Mouse (Mus musculus): ENCODE data around the gene Kcna4. TPM values are rescaled to one million over a fixed set of nuclear protein-coding genes. Genes with fewer than 3 reads are reported as not detected.

Gene Kcna4
- total RNA-seq (2021) = 1 to 10 TPM; 3.4 to 9.0 TPM

DNA sequence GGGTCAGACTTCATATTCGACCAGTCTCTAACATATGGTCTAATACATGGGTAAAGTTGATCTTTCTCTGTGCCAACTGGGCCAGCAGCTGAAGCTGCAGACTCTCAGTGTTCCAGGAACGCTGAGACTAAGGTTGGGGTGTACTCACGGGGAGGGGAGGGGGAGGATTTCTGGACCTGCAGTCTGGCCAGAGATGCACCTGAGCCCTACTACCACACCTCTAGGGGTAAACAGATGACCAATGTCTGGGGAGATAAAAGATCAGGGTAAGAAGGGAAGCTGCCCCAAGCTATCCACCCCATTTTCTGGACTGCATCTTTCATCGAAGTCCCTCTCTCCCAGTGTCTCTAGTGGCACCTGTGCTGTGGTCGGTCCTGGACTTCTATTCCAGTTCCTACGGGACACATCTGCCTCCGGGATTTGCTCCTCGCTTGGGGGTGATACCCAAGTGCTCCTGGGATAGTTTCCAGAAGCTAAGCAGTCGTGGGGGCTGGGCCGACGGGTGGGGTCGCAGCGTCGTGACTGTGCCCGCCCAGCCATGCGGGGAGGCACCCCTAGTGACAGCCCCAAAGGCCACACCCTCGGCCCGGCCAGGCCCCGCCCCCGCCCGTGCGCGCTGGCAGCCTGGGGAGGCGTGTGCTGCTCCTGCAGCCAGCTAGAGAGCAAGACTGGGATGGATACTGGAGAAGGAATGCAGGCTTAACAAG, at the start of gene Kcna4:
TSS of gene Kcna4 (plus strand) at position 650 of the 707 bp plus-strand sequence.
- peak; percentile 69 to 76 for DNase-seq
- intact Hi-C loops (cut with DNase I) = no loop called here

DNA sequence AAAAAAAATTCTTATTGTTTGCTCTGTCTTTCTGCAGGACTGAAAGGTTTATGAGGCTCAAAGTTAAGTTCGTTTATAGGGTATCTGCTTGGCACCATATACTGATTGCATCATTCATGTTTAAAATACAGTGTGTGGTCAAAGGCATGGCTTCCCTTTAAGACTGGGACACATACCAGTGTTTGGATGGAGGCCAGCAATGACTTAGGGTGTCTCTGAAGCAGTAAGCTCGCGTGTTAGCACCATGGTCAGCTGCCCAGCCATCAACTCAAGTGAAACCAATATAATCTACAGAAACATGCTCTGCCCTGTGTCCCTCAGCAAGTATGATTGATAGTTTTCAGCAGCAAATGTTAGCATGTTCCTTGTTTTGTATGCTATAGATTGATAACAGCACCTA, 32.3 kb upstream of the Kcna4 start:
- intact Hi-C loops (cut with DNase I) = no loop called here
- DNase-seq = peak; percentile 2 to 6

DNA sequence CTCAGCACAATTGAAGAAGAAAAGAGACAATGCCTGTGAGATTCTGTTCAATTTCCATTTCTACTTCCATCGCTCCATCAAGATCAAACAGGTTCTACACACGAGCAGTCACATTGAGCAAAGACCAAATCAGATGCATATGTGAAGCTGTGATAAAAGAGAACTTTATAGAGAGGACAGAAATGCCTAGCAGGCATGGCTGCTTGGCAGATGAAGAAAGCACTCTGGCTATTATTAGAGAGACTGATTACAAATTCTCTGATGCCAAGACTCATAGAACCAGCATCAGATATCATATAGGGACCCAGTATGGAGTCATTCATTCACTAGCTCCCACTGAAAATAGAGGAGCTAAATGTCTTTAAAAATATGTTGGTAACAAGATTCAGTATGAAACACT, 24.2 kb upstream of the Kcna4 start:
- intact Hi-C loops (cut with DNase I) = no loop called here
- no peak for DNase-seq

DNA sequence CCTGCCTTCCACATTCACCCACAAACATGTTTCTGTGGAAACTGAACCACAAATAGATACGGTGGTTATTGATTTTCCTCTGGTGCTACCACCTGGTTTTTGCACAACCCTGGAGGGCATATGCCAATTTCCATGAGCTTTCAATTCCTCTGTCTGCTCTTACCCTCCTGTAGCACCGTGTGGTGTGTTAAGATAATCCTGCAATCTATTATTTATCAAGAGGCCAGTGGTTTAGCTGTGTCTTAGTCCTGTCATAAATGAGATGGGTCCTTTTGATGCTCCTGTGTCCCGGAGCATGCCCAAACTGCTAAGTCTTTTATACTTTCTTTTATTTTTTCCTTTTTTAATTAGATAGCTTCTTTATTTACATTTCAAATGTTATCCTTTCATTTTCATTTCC, 20.4 kb upstream of the Kcna4 start:
- intact Hi-C loops (cut with DNase I) = no loop called here
- no peak for DNase-seq

DNA sequence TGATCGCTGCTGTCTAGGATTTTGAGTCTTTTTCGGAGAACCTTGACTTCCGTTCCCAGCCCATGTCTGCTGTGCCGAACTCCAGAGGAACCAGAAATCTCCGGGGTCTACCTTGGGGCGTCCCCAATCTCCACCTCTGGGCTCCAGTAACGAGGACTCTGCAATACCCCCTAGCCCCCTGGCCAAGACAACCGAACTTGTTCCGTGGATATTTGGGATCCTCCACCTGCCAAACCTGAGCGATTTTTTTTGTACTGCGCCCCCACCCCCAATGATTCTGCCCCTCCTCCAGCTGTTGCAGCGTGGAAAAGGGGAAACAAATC, 219 bp downstream of the Kcna4 start:
- DNase-seq = no peak
- intact Hi-C loops (cut with DNase I) = no loop called here

DNA sequence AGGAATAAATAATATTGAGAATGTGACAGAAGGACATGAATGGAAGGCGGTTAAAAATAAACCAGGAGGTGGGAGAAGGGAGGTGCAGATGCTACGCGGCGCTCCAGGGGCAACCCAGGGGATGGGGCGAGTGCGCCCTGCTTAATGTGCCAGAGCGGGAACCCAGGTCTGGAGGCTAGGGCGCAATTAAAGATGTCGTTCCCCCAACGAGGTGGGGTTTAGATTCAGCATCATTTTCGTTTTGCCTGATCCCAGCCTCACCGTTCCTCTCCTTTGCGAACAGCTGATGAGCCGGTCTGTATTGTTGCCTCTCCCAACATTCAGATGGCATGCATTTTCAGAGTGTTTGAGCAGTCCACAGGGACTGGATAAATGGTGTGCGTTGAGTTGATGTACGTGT, 703 bp downstream of the Kcna4 start:
- peak; percentile 23 to 25 for DNase-seq
- intact Hi-C loops (cut with DNase I) = no loop called here

DNA sequence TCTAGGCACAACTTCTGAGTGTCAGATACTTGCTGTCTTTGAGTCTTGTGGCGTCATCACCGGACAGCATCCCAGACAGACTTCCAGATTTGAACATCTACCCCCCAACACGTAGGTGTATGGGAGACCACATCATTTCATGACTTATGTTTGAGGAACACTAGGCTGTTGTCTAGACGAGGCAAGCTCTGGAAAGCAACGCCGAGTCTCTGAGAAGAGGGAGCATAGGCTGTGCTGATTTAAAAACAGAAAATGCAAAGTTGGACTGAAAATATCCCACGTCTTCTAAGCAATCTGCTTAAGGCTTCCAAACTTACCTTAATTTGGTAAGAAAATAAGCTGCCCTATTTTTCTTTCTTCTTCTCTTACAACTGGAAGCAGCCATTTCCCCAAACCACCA, 4.1 kb downstream of the Kcna4 start:
- intact Hi-C loops (cut with DNase I) = no loop called here
- no peak for DNase-seq

DNA sequence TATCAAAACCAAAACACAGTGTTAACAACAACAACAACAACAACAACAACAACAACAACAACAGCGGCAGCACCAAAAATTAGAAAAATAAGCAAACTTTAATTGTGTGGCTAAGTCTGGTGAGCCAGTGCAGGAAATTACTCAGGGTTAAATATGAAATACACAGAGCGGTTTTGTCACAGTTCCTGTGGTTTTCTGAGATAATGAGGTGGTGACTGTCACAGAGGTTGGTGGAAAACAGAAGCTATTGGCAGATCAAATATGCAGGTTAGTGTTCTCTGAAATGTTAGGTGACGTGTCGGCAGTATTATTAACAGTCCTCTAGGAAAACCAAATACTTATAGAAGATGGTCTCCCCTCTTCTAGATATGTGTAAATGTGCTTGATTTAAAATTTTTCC, 11.4 kb downstream of the Kcna4 start:
- intact Hi-C loops (cut with DNase I) = no loop called here
- DNase-seq = no peak

DNA sequence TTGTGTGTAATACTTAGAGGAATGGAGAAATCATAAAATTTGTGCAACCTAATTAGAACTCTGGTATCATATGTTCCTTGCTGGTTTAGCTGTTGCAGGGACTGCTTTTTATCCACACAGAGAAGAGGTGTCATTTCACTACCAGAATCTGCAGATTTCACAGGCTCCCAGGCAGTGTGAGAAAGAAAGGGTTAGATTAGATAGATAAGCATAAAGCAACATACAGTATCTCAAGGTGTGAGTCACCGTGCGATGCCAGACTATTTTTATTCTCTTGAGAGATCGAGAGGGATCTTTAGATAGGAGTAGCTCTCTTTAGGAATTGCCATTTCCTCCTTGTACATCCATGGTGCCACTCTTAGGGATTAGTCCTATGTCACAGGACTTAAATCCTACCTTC, 14.3 kb downstream of the Kcna4 start:
- no peak for DNase-seq
- intact Hi-C loops (cut with DNase I) = no loop called here

DNA sequence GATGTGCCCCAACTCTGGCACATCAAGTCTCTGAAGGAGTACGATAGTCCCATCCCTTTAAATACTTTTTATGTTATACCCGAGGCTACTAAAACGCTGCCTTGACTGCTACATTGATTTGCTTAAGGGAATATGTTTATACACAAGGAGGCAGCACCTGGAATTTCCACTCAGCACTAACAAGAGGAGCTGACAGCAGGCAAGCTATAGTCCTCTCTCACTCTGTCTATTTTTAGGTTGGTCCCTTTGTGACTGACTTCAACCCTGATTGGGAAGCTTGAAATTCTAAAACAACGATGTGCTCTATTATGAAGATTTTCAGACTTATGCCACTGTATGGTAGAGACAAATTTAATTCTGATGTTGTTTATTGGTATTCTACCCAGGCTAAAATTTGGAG, 15.6 kb downstream of the Kcna4 start:
- intact Hi-C loops (cut with DNase I) = no loop called here
- peak in 1 of 2 experiments; percentile 26 for DNase-seq

DNA sequence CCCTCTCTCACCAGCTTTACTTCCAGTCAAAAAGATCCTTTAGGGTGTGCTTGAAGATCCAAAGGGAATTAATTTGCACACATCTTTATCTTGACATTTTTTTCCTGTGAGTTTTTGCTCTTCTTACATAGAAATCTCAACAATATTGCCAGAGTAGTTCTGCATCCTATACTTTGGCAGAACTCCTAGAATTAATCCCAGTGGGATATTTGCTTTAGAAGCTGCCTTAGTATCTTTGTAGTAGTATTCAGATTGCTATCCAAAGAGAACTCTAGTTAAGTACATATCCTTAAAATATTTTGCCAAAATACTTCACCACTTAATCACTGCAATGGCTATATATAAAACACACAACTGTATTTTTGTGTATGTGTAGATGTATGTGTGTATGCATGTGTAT, 28.2 kb downstream of the Kcna4 start:
- no peak for DNase-seq
- intact Hi-C loops (cut with DNase I) = no loop called here

DNA sequence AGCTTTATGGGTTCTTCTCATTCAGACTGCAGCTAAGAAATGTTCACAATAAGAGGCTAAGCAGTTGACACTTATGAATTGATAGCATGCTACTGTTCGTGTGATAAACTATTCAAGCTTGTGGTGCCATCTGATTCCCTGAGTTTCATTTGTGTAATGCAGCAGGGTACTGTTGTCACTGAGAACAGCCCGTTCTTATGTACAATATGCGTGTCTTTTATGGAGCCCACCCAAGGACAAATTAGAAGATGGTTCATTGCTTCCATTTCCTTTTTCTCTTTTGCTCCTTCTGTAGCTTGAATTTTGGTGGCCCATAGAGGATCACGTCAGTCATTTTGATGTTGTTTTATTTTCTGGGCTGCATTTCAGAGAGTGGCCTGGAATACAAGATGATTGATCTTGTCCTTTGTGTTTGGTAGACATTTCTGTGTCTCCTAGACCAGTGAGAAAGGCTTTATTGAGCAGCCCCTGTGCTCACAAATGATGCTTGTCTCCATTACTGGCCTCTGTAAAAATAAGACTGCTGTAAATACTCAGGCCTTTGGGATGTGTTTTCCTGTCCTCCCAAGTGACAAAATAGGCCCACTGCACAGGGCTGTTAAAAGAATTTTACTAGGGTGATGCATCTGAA, 31.3 kb downstream of the Kcna4 start:
- DNase-seq = no peak
- intact Hi-C loops (cut with DNase I) = no loop called here

DNA sequence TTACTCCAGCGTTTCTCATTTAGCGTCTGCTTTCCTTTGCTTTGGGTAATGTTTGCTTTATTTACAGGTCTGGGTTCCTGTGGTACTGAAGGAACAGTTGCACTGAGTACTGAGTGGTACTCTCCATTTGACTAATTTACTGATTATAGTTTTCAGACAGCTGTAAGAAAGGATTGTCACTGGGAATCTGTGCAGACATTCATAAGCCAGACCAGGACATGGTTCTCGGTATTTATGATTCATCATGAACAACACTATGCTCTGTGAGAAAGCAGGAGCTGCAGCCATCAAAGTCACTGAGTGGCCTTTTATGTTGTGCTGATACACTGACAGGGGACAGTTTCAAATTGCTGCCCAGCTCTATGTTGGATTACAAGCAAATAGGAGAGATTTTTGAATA, 33.7 kb downstream of the Kcna4 start:
- no peak for DNase-seq
- intact Hi-C loops (cut with DNase I) = no loop called here

DNA sequence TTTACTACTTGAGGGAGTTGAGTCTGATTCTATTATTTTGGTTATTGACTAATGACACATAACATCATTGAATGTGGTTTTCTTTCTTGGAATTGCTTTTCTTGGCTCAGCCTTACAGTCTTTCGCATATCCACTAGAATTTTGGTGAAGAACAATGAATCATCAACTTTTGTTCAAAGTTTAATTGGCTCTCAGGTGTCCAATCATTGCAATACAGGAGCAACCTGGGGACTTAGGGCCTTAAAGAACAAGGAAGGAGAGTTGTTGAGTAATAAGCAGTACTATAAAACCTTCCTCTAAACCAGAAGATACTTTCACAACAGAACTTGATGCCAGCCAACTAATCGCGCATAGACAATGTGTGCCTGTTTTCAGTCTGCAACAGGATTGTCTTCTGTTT, 36.8 kb downstream of the Kcna4 start:
- intact Hi-C loops (cut with DNase I) = no loop called here
- DNase-seq = no peak

DNA sequence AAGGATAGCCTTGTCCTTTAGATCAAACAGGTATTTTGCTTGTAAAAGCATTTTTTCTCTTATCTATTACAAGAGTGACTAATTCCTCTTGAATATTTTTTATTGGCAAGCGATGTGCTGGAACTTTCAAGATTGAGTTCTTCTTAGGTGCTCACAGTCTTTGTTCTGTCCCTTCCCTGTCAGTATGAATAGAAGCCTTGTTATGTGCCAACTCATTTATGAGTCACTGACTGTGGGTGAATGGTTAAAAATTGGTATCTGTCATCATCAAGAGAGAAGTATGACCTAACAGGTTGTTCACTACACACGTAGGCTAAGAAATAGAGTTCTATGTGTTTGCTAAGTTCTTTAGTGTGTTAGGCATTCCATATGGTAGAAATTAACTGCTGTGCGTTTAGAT, 50.9 kb downstream of the Kcna4 start:
- DNase-seq = no peak
- intact Hi-C loops (cut with DNase I) = no loop called here

DNA sequence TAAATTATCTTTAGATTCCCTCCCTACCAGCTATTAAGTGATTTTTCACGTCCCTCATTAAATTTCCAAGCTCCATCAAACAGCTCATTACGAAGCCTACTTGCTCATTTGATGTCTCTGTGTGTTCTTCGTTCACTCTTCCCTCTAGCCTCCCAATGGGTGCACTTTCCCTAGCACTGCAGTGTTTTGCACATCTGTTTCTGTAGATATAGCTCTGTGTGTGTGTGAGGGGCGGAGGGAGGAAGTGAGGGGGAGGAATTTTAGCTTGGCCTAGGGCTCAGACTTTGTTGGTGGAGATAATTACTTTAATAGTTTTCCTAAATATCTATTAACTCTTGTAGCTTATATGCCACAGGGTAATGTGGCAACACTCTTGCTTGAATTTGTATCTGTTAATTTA, 54.4 kb downstream of the Kcna4 start:
- no peak for DNase-seq
- intact Hi-C loops (cut with DNase I) = no loop called here

DNA sequence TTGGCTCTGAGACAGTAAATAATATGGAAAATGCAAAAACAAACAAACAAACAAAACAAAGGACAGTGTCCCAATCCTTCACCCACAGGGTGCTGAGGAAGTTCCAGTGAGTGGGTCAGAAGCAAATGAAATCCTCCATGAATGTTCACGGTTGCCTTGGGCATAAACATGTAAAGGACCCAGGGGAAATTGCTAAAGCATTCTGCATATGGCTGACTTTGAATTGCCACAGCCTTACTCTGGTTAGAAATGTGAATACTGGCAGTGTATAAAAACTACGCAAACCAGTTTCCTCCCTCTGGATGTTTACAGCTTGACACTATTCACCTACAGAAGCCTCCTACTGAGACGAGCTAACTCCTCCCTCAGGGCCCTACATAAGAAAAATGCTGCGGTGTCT, 54.9 kb downstream of the Kcna4 start:
- no peak for DNase-seq
- intact Hi-C loops (cut with DNase I) = no loop called here

Other genes with a start within 250 kb of the Kcna4 start
- not detected for gene Fshb, start 231.0 kb upstream of the Kcna4 start, total RNA-seq (2021)